Mouse (Mus musculus): ENCODE measurements around the gene Fam184a. TPM values are rescaled to one million over a fixed set of nuclear protein-coding genes. Genes with fewer than 3 reads are reported as not detected.

Fam184a gene
- polyA plus RNA-seq, 1 experiment from 2014 or later = not detected

DNA sequence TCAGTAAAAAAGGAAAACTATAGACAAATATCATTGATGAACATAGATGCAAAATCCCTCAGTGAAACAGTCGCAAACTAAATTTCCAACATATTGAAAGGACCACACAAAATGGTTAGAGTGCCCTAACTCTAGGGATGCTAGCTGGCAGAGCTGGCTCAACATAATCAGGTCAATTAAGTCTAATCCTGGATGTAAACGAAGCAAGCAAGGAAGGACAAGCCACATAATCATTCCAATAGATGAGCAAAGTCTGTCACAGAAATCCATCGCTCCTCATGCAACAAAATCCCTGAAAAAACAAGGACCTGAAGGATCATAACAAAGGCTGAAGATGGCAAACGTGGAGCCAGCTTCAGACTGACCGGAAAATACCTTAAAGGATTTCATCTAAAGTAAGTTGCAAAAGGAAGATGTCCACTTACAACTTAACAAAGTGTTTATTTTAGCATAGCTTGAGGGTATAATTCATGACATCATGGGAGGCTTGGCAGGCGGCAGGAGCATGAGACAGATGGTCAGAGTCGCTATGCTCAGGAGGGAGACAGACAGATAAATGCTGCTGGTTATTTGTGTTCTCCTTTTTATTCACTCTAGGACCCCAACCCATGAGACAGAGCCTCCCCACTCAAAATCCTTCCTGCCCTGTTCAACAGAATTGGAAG, 15.6 kb downstream of the Fam184a start:
- 86% methylated on average over 7 of the region's 7 CpGs for WGBS (ENCODE audit: missing documents)

GRCm38 (mm10) chr10:53732324-53732723, 18.6 kb downstream of the Fam184a start:
- H3K27ac ChIP-seq = no peak overlapping the region

More for the DNA sequence above, 15.6 kb downstream of the Fam184a start:
- Histone ChIP-seq H3K79me2 (ENCODE audit: inconsistent target) (no peaks in the 10 kb centered on the region), H3K4me3 (ENCODE audit: inconsistent target) (no peak overlapping the region), H3K36me3 (ENCODE audit: inconsistent target) (no peaks in the 10 kb centered on the region), H3K27ac (no peak overlapping the region)

GRCm38 (mm10) chr10:53728883-53729282, 22.0 kb downstream of the Fam184a start:
- Histone ChIP-seq H3K79me2 (ENCODE audit: inconsistent target) (no peaks in the 10 kb centered on the region), H3K36me3 (ENCODE audit: inconsistent target) (no peaks in the 10 kb centered on the region), H3K4me3 (ENCODE audit: inconsistent target) (no peak overlapping the region), H3K27ac (no peak overlapping the region)
- WGBS (ENCODE audit: missing documents) = 80% methylated on average over 1 of the region's 1 CpGs

More at GRCm38 (mm10) chr10:53732324-53732723, 18.6 kb downstream of the Fam184a start:
- no peaks in the 10 kb centered on the region for H3K79me2 ChIP-seq (ENCODE audit: inconsistent target)
- no peak overlapping the region for H3K4me3 ChIP-seq (ENCODE audit: inconsistent target)
- 91% methylated on average over 7 of the region's 7 CpGs for WGBS (ENCODE audit: missing documents)
- H3K36me3 ChIP-seq (ENCODE audit: inconsistent target) = no peaks in the 10 kb centered on the region

DNA sequence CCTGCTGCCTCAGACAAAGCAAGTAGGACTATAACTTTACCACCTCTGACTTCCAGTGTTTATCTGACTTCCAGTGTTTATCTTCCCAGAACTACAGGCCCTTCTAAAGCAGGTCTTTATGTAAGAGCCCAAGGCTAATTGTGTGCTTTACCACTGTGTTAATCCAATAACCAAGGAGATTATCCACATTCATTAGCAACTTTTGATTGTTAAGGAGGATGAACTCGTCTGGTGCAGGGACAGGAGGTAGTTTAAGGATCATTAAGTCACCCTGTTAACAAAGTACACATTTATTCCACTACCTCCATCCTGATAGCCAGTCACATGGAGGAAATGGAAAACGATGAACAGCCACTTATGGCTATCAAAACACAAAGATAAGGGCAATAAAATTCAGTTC, 25.6 kb downstream of the Fam184a start:
- no peaks in the 10 kb centered on the region for H3K79me2 ChIP-seq (ENCODE audit: inconsistent target)
- 57% methylated on average over 2 of the region's 2 CpGs for WGBS (ENCODE audit: missing documents)
- H3K4me3 ChIP-seq (ENCODE audit: inconsistent target) = no peak overlapping the region
- no peak overlapping the region for H3K27ac ChIP-seq
- no peaks in the 10 kb centered on the region for H3K36me3 ChIP-seq (ENCODE audit: inconsistent target)

- Histone ChIP-seq H3K36me3 (ENCODE audit: inconsistent target) (no peaks in the 10 kb centered on the region), H3K79me2 (ENCODE audit: inconsistent target) (no peaks in the 10 kb centered on the region), H3K27ac (no peak overlapping the region), H3K4me3 (ENCODE audit: inconsistent target) (no peak overlapping the region)
- WGBS (ENCODE audit: missing documents) = 94% methylated on average over 9 of the region's 9 CpGs
Observed at GRCm38 (mm10) chr10:53704516-53704915, 46.4 kb downstream of the Fam184a start.

GRCm38 (mm10) chr10:53698531-53698930, 52.4 kb downstream of the Fam184a start:
- Histone ChIP-seq H3K36me3 (ENCODE audit: inconsistent target) (no peaks in the 10 kb centered on the region), H3K4me3 (ENCODE audit: inconsistent target) (no peak overlapping the region), H3K79me2 (ENCODE audit: inconsistent target) (no peaks in the 10 kb centered on the region), H3K27ac (no peak overlapping the region)
- WGBS (ENCODE audit: missing documents) = 87% methylated on average over 10 of the region's 10 CpGs

GRCm38 (mm10) chr10:53694757-53695156, 56.2 kb downstream of the Fam184a start:
- H3K4me3 ChIP-seq (ENCODE audit: inconsistent target) = no peak overlapping the region
- 93% methylated on average over 5 of the region's 5 CpGs for WGBS (ENCODE audit: missing documents)
- no peaks in the 10 kb centered on the region for H3K36me3 ChIP-seq (ENCODE audit: inconsistent target)

DNA sequence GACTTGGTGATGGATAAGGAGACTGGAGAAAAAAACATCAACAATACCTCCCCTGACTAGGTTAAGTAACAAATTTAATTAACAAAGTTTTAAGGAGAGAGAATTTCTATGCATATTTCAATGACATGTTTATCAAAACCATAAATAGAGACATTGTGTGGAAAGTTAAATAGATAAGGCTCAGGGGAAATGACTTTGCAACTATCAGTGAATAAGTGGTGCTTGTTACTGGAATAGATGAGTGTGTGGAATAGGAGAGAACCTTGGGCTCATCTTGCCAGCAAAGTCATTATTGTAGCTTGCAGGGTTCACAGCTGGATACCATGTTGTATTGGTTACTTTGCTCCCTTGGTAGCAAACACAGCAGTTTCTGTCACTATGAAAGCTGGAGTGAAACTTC, 59.7 kb downstream of the Fam184a start:
- no peaks in the 10 kb centered on the region for H3K36me3 ChIP-seq (ENCODE audit: inconsistent target)
- H3K4me3 ChIP-seq (ENCODE audit: inconsistent target) = no peak overlapping the region
- H3K79me2 ChIP-seq (ENCODE audit: inconsistent target) = no peaks in the 10 kb centered on the region
- H3K27ac ChIP-seq = no peak overlapping the region

More at GRCm38 (mm10) chr10:53694757-53695156, 56.2 kb downstream of the Fam184a start:
- Histone ChIP-seq H3K79me2 (ENCODE audit: inconsistent target) (no peaks in the 10 kb centered on the region), H3K27ac (no peak overlapping the region)

- Histone ChIP-seq H3K4me3 (ENCODE audit: inconsistent target) (no peak overlapping the region), H3K27ac (no peak overlapping the region), H3K79me2 (ENCODE audit: inconsistent target) (no peaks in the 10 kb centered on the region), H3K36me3 (ENCODE audit: inconsistent target) (no peaks in the 10 kb centered on the region)
- WGBS (ENCODE audit: missing documents) = 97% methylated on average over 4 of the region's 4 CpGs
Observed at GRCm38 (mm10) chr10:53688952-53689584, 61.9 kb downstream of the Fam184a start.

- no peaks in the 10 kb centered on the region for H3K79me2 ChIP-seq (ENCODE audit: inconsistent target)
- H3K4me3 ChIP-seq (ENCODE audit: inconsistent target) = no peak overlapping the region
- no peaks in the 10 kb centered on the region for H3K36me3 ChIP-seq (ENCODE audit: inconsistent target)
- WGBS (ENCODE audit: missing documents) = 86% methylated on average over 1 of the region's 1 CpGs
- no peak overlapping the region for H3K27ac ChIP-seq
Observed at GRCm38 (mm10) chr10:53688533-53688932, 62.4 kb downstream of the Fam184a start.

DNA sequence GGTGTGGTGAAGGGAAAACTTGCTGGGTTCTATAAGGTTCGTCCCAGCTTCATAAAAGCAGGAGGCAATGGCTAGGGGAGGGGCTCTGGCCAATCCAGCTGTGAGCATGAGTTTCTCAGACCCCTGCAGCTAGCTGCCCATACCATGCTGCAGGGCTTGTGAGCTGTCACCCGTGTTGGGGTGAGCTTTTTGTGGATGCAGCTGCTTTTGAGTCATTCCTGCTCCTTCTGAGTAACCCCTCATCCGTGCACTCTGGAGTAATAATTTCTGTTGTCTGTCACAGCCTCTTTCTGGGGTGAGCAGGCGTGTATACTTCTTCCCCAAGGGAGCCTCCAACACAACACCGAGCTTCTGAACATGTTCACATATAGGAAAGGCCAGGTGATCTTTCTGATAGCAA, 63.0 kb downstream of the Fam184a start:
- 85% methylated on average over 5 of the region's 5 CpGs for WGBS (ENCODE audit: missing documents)

DNA sequence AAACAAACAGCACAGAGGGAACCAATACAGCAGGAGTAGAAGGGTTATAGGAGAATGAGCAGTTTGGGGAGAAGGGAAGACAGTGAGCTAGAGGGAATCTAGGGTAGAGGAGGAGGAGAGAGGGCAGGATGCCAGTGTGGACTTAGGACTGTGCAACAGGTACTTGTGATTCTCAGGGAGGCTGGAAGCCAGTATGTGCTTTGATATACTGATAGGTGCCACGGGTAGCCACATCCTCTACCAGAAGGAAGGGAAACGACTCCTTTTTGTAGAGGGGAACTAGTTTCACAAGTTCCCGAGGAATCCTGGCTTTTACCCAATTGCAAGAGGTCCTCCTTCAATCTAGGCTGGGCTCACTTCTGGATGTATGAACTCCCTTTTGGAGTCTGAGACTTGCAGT, 65.1 kb downstream of the Fam184a start:
- no peaks in the 10 kb centered on the region for H3K79me2 ChIP-seq (ENCODE audit: inconsistent target)
- 6% methylated on average over 3 of the region's 3 CpGs for WGBS (ENCODE audit: missing documents)
- no peak overlapping the region for H3K27ac ChIP-seq
- H3K36me3 ChIP-seq (ENCODE audit: inconsistent target) = no peaks in the 10 kb centered on the region
- H3K4me3 ChIP-seq (ENCODE audit: inconsistent target) = no peak overlapping the region

More for the DNA sequence above, 63.0 kb downstream of the Fam184a start:
- Histone ChIP-seq H3K79me2 (ENCODE audit: inconsistent target) (no peaks in the 10 kb centered on the region), H3K36me3 (ENCODE audit: inconsistent target) (no peaks in the 10 kb centered on the region), H3K27ac (no peak overlapping the region), H3K4me3 (ENCODE audit: inconsistent target) (no peak overlapping the region)

DNA sequence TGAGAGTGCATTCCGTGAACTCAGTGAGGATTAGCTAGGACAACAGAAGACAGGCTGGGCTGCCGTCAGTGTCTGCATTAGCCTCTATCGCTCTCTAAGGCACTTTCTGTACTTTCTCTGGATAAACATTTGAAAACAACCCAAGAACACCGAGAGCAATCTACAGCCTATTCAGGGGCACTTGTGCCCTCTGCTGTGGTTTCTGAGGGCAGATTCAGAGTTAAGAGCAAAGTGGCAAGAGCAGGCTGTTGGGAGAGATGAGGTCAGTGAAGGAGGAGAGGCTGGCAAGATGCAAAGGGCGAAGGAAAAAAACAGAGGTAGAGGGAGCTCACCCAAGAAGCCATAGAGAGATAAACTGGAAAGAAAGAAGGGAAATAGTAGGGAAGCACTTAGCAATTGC, 67.7 kb downstream of the Fam184a start:
- H3K4me3 ChIP-seq (ENCODE audit: inconsistent target) = no peak overlapping the region
- no peaks in the 10 kb centered on the region for H3K36me3 ChIP-seq (ENCODE audit: inconsistent target)
- 81% methylated on average over 5 of the region's 5 CpGs for WGBS (ENCODE audit: missing documents)
- H3K79me2 ChIP-seq (ENCODE audit: inconsistent target) = no peaks in the 10 kb centered on the region
- no peak overlapping the region for H3K27ac ChIP-seq

GRCm38 (mm10) chr10:53679690-53680557, 71.0 kb downstream of the Fam184a start:
- H3K4me3 ChIP-seq (ENCODE audit: inconsistent target) = no peak overlapping the region
- no peaks in the 10 kb centered on the region for H3K36me3 ChIP-seq (ENCODE audit: inconsistent target)
- H3K79me2 ChIP-seq (ENCODE audit: inconsistent target) = no peaks in the 10 kb centered on the region
- WGBS (ENCODE audit: missing documents) = 92% methylated on average over 6 of the region's 6 CpGs
- no peak overlapping the region for H3K27ac ChIP-seq

DNA sequence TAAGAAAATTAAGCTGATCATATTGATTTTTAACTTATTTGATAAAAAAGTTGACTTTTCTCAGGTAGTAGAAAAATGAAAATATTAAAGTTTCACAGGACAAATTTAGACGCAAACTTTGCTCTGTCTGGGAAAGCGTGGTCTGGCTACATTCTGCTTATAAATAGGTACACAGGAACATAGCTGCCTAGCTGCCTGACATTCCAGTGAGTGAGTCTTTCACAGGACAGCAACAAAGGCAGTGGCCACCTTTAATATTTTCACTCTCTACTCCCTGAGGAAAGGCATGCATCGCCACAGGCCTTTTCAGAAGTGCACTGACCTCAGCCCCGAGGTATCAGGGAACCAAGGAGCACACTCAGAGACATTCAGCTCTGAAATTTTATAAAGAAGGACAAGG, 89.1 kb downstream of the Fam184a start:
- Histone ChIP-seq H3K36me3 (ENCODE audit: inconsistent target) (no peaks in the 10 kb centered on the region), H3K79me2 (ENCODE audit: inconsistent target) (no peaks in the 10 kb centered on the region)
- WGBS (ENCODE audit: missing documents) = 96% methylated on average over 4 of the region's 4 CpGs

More for the DNA sequence above, 89.1 kb downstream of the Fam184a start:
- H3K4me3 ChIP-seq (ENCODE audit: inconsistent target) = no peak overlapping the region
- no peak overlapping the region for H3K27ac ChIP-seq
